Mouse (Mus musculus) urinary bladder, postnatal 10 days (tissue): ENCODE results near the gene Rfc4.
"Not testable (repeated sequence)": the region's sequence is repeated elsewhere in the genome, so short reads cannot be mapped to it uniquely, and the experiment has no call there.

Experiments used
- DNase-seq: peaks from one replicate; pipeline ENCODE4 v3.0.0; 2022; ENCODE audit warnings: low spot score

Gene Rfc4

DNA sequence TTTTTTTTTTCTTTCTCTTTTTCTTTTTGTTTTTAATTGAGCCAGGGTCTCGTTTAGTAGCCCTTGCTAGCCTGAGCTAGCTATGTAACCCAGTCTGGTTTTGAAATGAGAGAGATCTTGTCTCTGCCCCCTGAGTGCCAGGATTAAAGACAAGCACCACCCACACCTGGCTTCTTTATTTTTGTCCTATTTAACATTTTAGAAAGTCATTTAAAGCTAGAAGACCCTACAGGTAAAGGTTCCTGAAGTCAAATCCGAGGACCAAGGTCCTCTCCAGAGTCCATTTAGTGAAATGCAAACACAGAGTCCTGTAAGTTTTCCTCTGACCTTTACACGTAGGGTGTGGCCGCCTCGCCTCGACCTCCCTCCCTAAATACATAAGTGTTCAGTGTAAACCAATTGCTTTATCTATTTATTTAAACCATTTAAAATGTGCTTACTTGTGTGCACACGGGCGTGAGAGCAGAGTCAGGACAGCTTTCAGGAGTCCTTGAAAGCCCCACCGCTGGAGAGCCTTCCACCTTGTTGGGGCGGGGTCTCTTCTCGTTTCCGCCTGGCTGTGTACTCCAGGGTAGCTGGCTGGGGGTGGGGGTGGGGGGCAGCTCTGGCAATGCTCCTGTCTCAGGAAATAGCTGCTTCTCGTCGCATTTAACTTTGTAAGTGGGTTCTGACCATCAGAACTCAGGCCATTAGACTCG, 25.0 kb downstream of the Rfc4 start:
- no peak for DNase-seq

DNA sequence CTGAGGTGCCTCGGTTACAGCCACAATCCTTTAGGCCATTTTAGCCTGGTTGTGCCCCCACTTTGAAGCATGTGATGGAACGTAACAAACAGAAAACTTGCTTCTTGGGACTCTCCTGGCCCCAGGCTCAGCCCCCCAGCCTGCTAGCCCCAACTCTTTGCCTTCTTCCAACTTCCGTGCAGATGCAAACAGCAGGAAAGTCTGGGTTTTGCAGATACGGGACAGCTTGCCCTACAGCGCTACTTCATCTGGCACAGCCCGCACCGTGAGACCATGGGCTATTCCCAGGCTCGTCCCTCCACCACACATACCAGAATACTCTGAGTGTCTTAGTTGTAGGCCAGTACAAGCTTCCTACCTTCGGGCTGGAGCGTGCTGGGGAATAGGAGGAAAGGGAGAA, 26.9 kb downstream of the Rfc4 start:
- DNase-seq = no peak

DNA sequence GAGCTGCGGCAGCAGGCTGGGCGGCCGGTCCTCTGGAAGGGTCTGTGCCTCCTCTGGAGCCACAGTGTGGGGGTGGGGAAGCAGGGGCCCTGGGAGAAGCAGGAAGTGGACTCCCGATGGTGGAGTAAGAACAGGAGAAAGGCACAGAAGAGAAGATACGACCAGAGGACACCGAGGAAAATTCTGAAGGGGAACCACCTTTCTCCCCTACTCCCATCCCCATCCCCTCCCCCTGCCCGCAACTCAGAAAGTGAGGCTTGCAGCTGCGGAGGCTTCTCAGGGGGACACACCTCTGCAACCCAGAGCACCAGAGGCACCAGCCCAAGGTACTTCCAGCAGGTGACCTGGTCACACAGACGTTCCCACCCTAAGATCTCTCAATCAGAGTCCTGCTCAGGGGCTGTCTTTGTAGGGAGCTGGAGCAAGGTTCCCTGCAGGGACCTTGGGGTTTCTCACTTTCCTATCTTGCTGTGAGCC, 27.4 kb downstream of the Rfc4 start:
- DNase-seq = no peak

DNA sequence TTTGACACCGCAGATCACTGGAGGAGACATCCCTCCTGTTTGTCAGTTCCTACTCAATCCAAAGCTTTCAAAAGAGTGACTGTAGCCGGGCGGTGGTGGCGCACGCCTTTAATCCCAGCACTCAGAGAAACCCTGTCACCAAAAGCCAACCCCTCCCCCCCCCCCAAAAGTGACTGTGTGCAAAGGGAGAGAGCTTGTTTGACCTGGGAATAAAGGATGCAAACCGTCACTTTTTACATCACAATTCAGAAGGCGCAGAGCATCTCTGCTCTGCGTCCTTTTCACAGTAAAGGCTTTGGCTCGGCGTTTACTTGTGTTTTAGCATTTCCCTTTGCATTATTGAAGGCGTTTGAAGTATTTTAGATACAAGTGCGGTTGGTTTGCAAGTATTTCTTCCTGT, 27.9 kb downstream of the Rfc4 start:
- DNase-seq = no peak

DNA sequence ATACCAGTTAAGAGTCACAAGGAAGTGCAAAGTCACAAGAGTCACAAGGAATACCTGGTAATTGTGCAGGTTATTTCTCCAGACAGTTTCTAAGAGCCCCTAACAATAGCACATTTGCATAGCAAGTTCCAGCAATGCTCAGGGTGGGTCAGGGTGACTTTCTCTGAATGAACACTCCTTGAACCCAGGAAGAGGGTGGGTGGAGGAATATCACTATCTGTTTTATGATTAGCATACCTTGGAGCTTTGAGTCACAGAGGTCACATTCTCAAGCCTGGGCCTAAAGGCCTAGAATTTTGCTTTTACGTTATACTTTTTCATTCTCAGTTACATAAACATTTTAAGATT, 29.5 kb downstream of the Rfc4 start:
- not testable (repeated sequence) for DNase-seq

DNA sequence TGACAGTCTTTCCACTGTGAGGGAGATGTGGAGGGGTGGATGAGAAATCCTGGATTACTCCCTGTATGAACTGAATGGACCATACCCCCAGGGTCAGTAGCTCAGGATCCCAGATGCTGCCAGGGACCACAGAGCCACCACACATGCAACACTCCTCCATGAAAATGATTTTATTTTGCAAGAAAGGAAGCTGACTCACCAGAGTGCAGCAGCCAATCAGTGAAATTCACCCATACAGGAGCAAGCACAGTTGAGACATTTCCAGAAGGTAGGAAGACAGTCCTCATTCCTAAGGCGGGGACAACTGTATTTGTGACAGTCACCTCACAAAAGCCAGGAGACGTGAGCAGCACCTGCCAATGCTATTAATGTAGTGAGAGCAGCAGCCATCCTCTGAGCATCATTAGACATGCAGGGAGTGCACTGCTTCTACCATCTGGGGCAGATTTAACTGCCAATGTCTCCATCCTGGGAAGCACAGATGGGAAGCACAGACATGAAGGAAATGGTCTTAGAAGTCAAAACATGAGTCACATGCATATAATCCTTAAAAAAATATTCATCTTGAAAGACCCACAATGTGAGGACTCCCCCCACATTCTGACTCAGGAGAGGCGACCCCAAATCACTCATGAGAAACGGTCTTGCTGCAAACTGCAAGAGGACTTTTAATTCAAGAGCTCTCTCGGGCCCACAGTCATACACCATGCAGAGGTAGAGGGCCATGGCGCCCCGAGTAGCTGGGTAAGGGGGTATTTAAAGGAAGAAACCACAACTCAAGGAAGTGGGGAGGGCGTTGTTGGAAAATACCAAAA, 30.0 kb downstream of the Rfc4 start:
- not testable (repeated sequence) for DNase-seq

DNA sequence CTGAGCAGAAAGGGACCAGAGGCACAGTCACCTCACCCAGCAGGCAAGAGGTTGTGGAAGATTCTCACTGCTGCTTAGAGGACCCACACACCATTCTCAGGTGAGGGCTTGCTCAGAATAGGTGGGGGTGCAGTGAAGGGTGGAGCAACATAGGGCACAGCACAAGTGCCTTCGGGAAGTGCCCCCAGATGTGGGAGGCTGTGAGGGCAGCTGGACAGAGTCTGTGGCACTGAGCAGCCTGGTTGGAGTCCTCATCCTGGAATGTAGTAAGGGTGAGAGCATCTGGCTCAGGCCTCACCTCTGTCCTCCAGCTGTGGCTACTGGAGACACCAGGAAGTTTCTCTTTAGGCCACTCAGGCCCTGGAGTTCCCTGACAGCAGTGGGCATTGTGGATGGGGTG, 30.7 kb downstream of the Rfc4 start:
- DNase-seq = not testable (repeated sequence)

DNA sequence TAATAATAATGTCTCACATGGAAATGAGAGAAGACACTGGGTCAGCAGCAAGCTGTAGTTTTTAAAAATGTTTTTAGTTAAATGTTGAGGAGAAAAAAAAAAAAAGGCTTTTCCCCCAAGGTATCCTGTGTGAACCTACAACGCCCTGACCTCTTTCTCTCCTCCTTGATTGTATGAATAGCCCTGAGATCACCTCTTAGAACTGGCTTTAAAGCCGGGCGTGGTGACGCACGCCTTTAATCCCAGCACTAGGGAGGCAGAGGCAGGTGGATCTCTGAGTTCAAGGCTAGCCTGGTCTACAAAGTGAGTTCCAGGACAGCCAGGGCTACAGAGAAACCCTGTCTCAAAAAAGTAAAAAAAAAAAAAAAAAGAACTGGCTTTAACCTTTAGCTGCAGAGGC, 32.0 kb downstream of the Rfc4 start:
- DNase-seq = not testable (repeated sequence)

DNA sequence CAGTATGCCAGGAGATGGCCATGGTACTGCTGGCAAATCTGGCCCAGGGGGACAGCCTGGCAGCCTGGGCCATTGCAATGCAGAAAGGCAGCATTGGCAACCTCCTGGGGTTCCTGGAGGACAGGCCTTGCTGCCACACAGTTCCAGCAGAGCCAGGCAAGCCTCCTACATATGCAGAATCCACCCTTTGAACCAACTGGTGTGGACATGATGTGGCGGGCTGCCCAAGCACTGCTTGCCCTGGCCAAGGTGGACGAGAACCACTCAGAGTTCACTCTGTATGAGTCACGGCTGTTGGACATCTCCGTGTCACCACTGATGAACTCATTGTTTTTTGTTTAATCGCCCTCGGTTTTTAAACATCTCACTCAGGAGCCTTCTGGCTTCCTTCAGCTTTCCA, 33.4 kb downstream of the Rfc4 start:
- DNase-seq = no peak

DNA sequence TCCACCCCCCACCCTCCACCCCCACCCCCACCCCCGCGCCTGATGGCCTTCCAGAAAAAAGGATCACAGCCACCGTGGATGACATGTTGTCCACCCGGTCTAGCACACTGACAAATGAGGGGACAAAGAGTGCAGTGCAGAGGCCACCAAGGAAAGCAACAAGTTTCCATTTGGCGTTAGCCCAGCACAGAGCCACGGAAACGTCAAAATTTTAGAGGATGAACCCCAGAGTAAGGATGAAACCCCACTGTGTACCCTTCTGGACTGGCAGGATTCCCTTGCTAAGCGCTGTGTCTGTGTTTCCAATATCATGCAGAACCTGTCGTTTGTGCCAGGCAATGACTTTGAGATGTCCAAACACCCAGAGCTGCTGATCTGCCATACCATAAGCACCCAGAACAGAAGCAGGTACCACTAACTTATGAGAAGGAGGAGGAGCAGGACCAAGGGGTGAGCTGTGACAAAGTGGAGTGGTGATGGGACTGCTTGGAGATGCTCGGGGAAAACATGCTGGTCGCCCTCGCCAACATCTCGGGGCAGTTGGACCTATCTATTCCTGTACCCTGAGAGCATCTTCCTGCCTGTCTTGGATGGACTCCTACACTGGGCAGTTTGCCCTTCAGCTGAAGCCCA, 34.1 kb downstream of the Rfc4 start:
- DNase-seq = no peak

DNA sequence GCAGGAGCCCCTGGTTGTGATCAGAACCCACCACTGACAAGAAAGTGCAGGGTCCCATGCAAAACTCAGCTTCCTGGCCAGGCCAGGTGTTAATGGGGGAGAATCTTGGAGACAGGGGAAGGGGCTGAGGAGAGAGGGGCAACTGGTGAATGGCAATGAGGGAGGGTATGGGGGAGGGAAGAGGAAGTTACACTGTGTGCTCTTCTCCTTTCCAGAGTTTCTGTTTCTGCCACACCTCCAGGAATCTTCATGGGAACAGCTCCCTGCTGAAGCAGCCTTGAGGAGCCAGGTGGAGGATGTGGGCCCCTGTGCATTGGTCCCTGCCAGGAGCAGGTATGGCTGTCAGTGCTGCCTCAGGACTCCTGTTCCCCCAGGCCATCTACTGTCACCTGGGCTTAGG, 36.2 kb downstream of the Rfc4 start:
- not testable (repeated sequence) for DNase-seq

DNA sequence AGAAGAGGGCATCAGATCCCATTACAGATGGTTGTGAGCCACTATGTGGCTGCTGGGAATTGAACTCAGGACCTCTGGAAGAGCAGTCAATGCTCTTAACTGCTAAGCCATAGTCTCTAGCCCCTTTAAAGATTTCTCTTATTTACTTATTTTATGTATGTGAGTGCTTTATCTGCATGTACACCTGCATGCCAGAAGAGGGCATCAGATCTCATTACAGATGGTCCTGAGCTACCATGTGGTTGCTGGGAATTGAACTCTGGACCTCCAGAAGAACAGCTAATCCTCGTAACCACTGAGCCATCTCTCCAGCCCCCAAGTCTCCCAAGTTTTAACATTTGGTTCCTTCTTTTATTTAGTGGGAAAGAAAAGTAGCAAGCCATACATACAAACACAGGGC, 39.0 kb downstream of the Rfc4 start:
- not testable (repeated sequence) for DNase-seq

DNA sequence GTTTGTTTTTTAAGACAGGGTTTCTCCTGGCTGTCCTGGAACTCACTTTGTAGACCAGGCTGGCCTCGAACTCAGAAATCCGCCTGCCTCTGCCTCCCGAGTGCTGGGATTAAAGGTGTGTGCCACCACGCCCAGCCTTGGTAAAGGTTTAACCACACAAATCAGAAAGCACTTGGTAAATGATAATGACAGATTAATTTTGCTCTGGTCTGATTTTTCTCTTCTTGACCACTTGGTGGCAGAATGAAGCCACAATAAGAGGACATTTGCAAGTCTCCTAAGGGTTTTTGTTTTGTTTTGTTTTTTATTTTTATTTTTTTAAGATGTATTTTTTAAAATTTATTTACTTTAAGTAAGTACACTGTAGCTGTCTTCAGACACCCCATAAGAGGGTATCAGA, 39.8 kb downstream of the Rfc4 start:
- not testable (repeated sequence) for DNase-seq

DNA sequence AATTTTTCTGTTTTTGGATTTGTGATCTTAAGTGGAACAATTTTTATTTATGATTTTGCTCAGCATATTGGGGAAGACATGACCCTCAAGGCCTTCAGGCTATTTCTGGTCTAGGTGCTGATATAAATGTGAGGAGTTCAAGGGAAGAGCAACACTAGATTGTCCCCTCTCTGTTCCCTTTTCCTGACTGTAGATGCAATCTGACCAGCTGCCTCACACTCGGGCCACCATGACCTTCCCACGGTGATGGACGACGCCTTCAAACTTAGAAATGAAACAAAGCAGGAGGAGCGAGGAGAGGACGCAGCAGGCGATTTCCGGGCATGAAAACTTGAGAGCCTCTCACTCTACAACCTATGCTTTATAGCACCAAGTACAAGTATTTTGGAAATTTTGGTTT, 40.4 kb downstream of the Rfc4 start:
- DNase-seq = not testable (repeated sequence)

DNA sequence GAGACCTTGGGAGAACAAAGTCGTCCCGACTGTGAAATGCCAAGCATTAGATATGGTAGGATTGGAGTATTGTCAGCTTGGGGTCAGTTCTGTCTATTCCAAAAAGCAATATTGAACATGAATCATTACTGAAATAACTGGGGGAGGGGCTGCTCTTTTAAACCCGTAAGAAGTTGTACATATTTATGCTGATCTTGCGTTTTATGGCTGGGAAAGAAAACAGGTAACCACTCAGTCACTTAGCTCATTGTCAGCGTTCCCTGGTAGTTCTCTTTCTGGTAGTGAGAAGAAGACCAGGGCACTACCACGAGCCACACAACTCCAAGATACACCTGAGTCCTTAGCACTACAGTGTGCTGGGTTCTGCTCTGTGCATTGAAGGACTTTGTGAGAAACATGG, 50.0 kb downstream of the Rfc4 start:
- not testable (repeated sequence) for DNase-seq
